Mouse (Mus musculus) stomach, postnatal 0 days (tissue): ENCODE data around the gene Tubb4a. TPM values are rescaled to one million over a fixed set of nuclear protein-coding genes. Genes with fewer than 3 reads are reported as not detected.
"Not testable (repeated sequence)": the region's sequence is repeated elsewhere in the genome, so short reads cannot be mapped to it uniquely, and the experiment has no call there.

ENCODE experiments used
- ATAC-seq: fragments of 200-750 bp; cut with Nextera tagmentation; 2 replicates; pipeline ENCODE4 v1.8.0; 2017; ENCODE audit not compliant: low FRiP score, low TSS enrichment
- DNase-seq: peaks from one replicate; pipeline ENCODE4 v3.0.0-alpha.2; 2016; ENCODE audit warnings: low spot score
- H3K27ac ChIP-seq: fragments of 300-500 bp; sonication (generic); replicated peaks from 2 replicates; pipeline ENCODE4 v1.5.1; 2014; ENCODE audit warnings: mild to moderate bottlenecking, control low read depth
- H3K27me3 ChIP-seq: fragments of 300-500 bp; sonication (generic); 2 replicates; pipeline ENCODE4 v1.6.1; 2014; ENCODE audit warnings: low read length; ENCODE audit not compliant: control insufficient read depth, insufficient read depth
- H3K36me3 ChIP-seq: fragments of 300-500 bp; sonication (generic); 2 replicates; pipeline ENCODE4 v1.6.1; 2014; ENCODE audit warnings: low read length, mixed read lengths; ENCODE audit not compliant: control insufficient read depth, insufficient read depth
- H3K4me1 ChIP-seq: fragments of 300-500 bp; sonication (generic); replicated peaks from 2 replicates; pipeline ENCODE4 v1.6.1; 2014; ENCODE audit warnings: antibody characterized with exemption; ENCODE audit not compliant: control insufficient read depth, insufficient read depth
- H3K4me2 ChIP-seq: fragments of 300-500 bp; sonication (generic); replicated peaks from 2 replicates; pipeline ENCODE4 v1.6.1; 2014; ENCODE audit warnings: low read depth, mild to moderate bottlenecking, control low read depth, moderate library complexity
- H3K4me3 ChIP-seq: fragments of 300-500 bp; sonication (generic); 2 replicates; pipeline ENCODE4 v1.5.1; 2014; ENCODE audit warnings: low read depth, low read length, control low read depth
- H3K9ac ChIP-seq: fragments of 300-500 bp; sonication (generic); 2 replicates; pipeline ENCODE4 v1.6.1; 2014; ENCODE audit warnings: mild to moderate bottlenecking, low read length, control low read depth, mixed read lengths
- H3K9me3 ChIP-seq: fragments of 300-500 bp; sonication (generic); 2 replicates; pipeline ENCODE4 v1.6.1; 2016; ENCODE audit warnings: low read length; ENCODE audit not compliant: control insufficient read depth
- CTCF ChIP-seq: IDR thresholded peaks from 2 replicates; pipeline ENCODE4 v1.5.1; 2016; ENCODE audit warnings: antibody characterized with exemption, low read depth, mild to moderate bottlenecking, moderate library complexity
- EP300 ChIP-seq: optimal IDR thresholded peaks from 2 replicates; pipeline ENCODE3; 2016; ENCODE audit warnings: antibody characterized with exemption
- WGBS: fragments of 180-500 bp; shearing (Covaris S2); extraction: QIAGEN DNeasy Blood & Tissue Kit; methylation state at CpG from one replicate; pipeline ENCODE4 v1.1.7; 2014; 5-methylcytosine and 5-hydroxymethylcytosine counted together
- polyA plus RNA-seq: library from polyadenylated mRNA; unstranded; fragments of >200 nt; fragmentation: Nextera tagmentation; extraction: Ambion mirVana; gene quantifications from 2 replicates; pipeline ENCODE4 v1.2.1, GENCODE M21; 2015

The Tubb4a gene
- 9.5 and 11.5 TPM in 2 replicates for polyA plus RNA-seq

DNA sequence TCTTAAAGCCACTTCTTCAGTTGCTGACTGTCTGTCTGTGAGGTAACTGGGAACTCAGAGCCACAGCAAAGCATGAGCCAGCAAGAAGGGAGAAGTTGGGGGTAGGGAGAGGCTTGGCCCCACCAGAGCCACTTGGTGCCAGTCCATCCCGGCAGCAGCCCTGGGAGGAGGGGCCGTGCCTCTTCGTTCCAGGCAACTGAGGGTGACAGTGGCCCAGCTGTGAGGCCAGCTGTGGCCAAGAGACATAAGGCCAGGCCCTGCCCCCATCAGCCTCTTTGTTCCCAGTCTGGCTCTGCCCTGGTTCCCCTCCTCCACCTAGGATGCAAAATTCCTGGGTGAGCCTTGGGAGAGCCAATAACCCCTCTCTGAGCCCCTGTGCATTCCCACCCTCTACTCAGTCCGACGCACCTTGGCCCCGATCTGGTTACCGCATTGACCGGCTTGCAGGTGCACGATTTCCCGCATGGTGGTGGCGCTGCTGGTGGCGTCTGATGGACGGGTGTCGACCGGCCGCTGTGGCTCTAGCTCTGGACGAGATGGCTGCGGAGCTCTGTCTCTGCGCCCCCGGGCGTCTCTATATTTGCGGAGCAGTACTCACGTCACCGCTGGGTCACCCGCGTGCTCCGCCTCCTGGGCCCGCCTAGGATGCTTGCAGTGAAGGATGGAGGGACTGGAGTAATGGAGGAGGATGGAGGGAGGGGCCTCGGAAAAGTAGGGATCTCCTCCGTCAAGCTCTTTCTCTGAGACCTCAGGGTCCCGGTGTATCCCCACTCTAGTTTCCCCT lies at the start of gene Tubb4a:
Gene Tubb4a (minus strand): TSS at position 734 of the 784 bp plus-strand sequence.
- H3K9ac ChIP-seq: 0 out of 2 replicates have a peak within 1 kb of the TSS, but pooled peaks have one; percentile 13
- DNase-seq: peak; percentile 44

GRCm38 (mm10) chr17:57135635-57136034 lies 48.1 kb upstream of the Tubb4a start:
- Histone ChIP-seq H3K36me3 (no peaks in the 10 kb centered on the region), H3K4me3 (no peak overlapping the region)

More for the DNA sequence above, at the start of gene Tubb4a:
- no peak within 1 kb of the TSS for H3K27ac ChIP-seq
- TF ChIP-seq EP300 (no peak), CTCF (peak; percentile 9; the same call in 1 of the 2 replicates)
- H3K36me3 ChIP-seq: no peaks in the 10 kb centered on the region
- no peaks in the 10 kb centered on the region for H3K9me3 ChIP-seq
- H3K4me3 ChIP-seq: peak within 1 kb of the TSS; percentile 33
- H3K4me1 ChIP-seq: no peaks in the 10 kb centered on the region
- H3K4me2 ChIP-seq: peak within 1 kb of the TSS; percentile 58
- H3K27me3 ChIP-seq: no peaks in the 10 kb centered on the region
- 3% methylated on average over 31 of the region's 31 CpGs for WGBS
- peak; percentile 68 for ATAC-seq

DNA sequence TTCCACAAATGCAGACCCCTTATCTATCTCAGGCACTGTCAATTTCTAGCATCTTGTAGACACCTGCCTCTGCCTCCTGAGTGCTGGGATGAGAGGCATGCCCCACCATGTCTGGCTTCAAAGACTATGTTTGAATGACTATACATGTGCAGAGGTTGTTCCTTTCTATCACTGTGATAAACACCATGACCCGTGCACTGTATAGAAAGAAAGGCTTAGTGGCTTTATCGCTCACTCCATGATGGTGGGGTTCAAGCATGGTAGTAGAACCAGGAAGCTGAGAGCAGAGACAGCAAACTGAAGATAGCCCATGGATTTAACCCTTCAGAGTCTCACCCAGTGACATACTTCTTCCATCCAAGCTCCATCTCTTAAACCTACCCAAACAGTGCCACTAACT lies 47.1 kb upstream of the Tubb4a start:
- DNase-seq (no peak), ATAC-seq (no peak)
- Histone ChIP-seq H3K4me2 (no peak overlapping the region), H3K27ac (no peak overlapping the region), H3K4me1 (no peaks in the 10 kb centered on the region), H3K4me3 (no peak overlapping the region), H3K27me3 (no peaks in the 10 kb centered on the region), H3K9me3 (no peaks in the 10 kb centered on the region), H3K9ac (no peak overlapping the region), H3K36me3 (no peaks in the 10 kb centered on the region)
- WGBS: 70% methylated on average over 2 of the region's 2 CpGs
- TF ChIP-seq CTCF (no peak), EP300 (no peak)

More at GRCm38 (mm10) chr17:57135635-57136034, 48.1 kb upstream of the Tubb4a start:
- ATAC-seq: no peak
- DNase-seq: no peak
- TF ChIP-seq EP300 (no peak), CTCF (no peak)
- Histone ChIP-seq H3K9me3 (no peaks in the 10 kb centered on the region), H3K4me1 (no peaks in the 10 kb centered on the region), H3K4me2 (no peak overlapping the region), H3K9ac (no peak overlapping the region), H3K27ac (no peak overlapping the region), H3K27me3 (no peaks in the 10 kb centered on the region)
- 86% methylated on average over 3 of the region's 3 CpGs for WGBS

GRCm38 (mm10) chr17:57134021-57134420 lies 46.4 kb upstream of the Tubb4a start:
- H3K4me2 ChIP-seq, H3K36me3 ChIP-seq, H3K4me3 ChIP-seq, H3K4me1 ChIP-seq, DNase-seq, ATAC-seq, H3K9me3 ChIP-seq, H3K9ac ChIP-seq, H3K27ac ChIP-seq, H3K27me3 ChIP-seq: not testable (repeated sequence)
- WGBS: 18% methylated on average over 3 of the region's 3 CpGs

GRCm38 (mm10) chr17:57131793-57132192 lies 44.2 kb upstream of the Tubb4a start:
- DNase-seq (no peak), ATAC-seq (no peak)
- no peak overlapping the region for H3K9ac ChIP-seq
- H3K4me2 ChIP-seq: no peak overlapping the region
- no peaks in the 10 kb centered on the region for H3K9me3 ChIP-seq
- WGBS: 94% methylated on average over 1 of the region's 1 CpGs
- no peak overlapping the region for H3K27ac ChIP-seq
- H3K36me3 ChIP-seq: no peaks in the 10 kb centered on the region
- no peaks in the 10 kb centered on the region for H3K4me1 ChIP-seq
- TF ChIP-seq EP300 (no peak), CTCF (no peak)
- no peak overlapping the region for H3K4me3 ChIP-seq
- H3K27me3 ChIP-seq: no peaks in the 10 kb centered on the region
